Mouse (Mus musculus) C2C12 (cell line): ENCODE measurements around the gene Orm2. TPM values are rescaled to one million over a fixed set of nuclear protein-coding genes. Genes with fewer than 3 reads are reported as not detected.
A peak's percentile ranks its signal among the peaks of the same experiment; 100 is the strongest.

ENCODE experiments used
- H3K27me3 ChIP-seq: one replicate; pipeline ENCODE4 v1.6.1; 2011; ENCODE audit not compliant: control insufficient read depth, insufficient read depth, insufficient read length
- H3K36me3 ChIP-seq: one replicate; pipeline ENCODE4 v1.6.1; 2011; ENCODE audit not compliant: control insufficient read depth, insufficient read depth
- H3K4me3 ChIP-seq: one replicate; pipeline ENCODE4 v1.5.1; 2011; ENCODE audit warnings: mild to moderate bottlenecking, control low read depth; ENCODE audit not compliant: poor library complexity, insufficient read depth, severe bottlenecking
- H3K79me2 ChIP-seq: one replicate; pipeline ENCODE4 v1.6.1; 2011; ENCODE audit not compliant: control insufficient read depth, insufficient read depth
- H3K79me3 ChIP-seq: one replicate; pipeline ENCODE4 v1.6.1; 2011; ENCODE audit warnings: low read depth, control low read depth
- H3ac ChIP-seq: one replicate; pipeline ENCODE3; 2011; ENCODE audit warnings: low read depth; ENCODE audit not compliant: control insufficient read depth, insufficient read length
- CEBPB ChIP-seq: IDR thresholded peaks from one replicate; pipeline ENCODE4 v1.6.1; 2011; ENCODE audit warnings: low read depth, mild to moderate bottlenecking, control low read depth, moderate library complexity
- CTCF ChIP-seq: IDR thresholded peaks from one replicate; pipeline ENCODE4 v1.5.1; 2011; ENCODE audit not compliant: control insufficient read depth, insufficient read depth, insufficient read length
- FOSL1 ChIP-seq: IDR thresholded peaks from one replicate; pipeline ENCODE4 v1.8.0; 2011; ENCODE audit warnings: mild to moderate bottlenecking, low read length; ENCODE audit not compliant: poor library complexity, insufficient read depth, severe bottlenecking
- MAX ChIP-seq: IDR thresholded peaks from one replicate; pipeline ENCODE4 v1.6.1; 2011; ENCODE audit warnings: mild to moderate bottlenecking, control low read depth
- MYOD1 ChIP-seq: IDR thresholded peaks from one replicate; pipeline ENCODE4 v1.6.1; 2011; ENCODE audit warnings: low read depth; ENCODE audit not compliant: control insufficient read depth, insufficient read length
- MYOG ChIP-seq: IDR thresholded peaks from one replicate; pipeline ENCODE4 v1.6.1; 2011; ENCODE audit not compliant: control insufficient read depth, insufficient read length; ENCODE audit errors: extremely low read depth
- USF1 ChIP-seq: IDR thresholded peaks from one replicate; pipeline ENCODE4 v1.6.1; 2011; ENCODE audit warnings: low read depth, mild to moderate bottlenecking, control low read depth, moderate library complexity
- polyA plus RNA-seq: library from polyadenylated mRNA; unstranded; fragments of >200 nt; fragmentation: generic; extraction: Trizol; gene quantifications from one replicate; pipeline ENCODE4 v1.2.1, GENCODE M21; 2012; ENCODE audit warnings: missing spikeins

Gene Orm2
- polyA plus RNA-seq, 1 experiment, result not detected

- Histone ChIP-seq H3K79me3 (no peaks in the 10 kb centered on the region), H3ac (no peak overlapping the region), H3K4me3 (no peak overlapping the region), H3K79me2 (no peaks in the 10 kb centered on the region), H3K27me3 (no peaks in the 10 kb centered on the region), H3K36me3 (no peaks in the 10 kb centered on the region)
- TF ChIP-seq CEBPB, result peak; percentile 37
- TF ChIP-seq MYOG, result no peak
Measured at GRCm38 (mm10) chr4:63348524-63348923, 13.7 kb upstream of the Orm2 start.

DNA sequence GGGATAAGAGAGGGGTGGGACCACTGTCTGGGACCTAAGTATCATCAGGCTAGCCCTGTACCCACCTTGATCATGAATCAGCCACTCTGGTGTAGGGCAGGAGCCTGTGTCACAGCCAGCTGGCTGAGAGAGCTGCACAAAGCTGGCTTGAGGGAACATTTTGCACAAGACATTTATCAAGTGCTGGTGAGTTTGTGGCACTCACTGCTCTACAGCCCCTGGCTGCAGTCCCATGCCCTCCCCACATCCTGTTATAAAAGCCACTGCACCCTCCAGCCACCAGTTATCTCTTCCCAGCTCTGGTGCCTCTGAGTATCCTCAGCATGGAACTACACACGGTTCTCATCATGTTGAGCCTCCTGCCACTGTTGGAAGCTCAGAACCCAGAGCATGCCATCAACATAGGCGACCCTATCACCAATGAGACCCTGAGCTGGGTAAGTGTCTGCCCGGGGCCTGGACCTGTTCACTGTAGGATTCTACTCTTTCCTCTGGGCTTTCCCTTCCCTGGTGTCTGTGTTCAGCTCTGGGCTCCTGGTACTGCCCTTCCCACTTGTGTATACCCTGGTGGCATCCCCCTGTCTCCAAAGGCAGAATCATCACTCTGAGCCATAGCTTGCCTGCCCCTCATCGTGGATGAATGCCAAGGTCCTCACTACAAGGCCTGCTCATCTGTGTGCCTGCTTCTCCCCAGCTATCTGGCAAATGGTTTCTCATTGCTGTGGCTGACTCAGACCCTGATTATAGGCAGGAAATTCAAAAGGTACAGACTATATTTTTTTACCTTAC lies 6.2 kb upstream of the Orm2 start, which contains the start of gene Orm3:
TSS of gene Orm3 (plus strand) at position 286 of the 789 bp plus-strand sequence.
- Histone ChIP-seq H3ac (no peak within 1 kb of the TSS), H3K36me3 (no peaks in the 10 kb centered on the region), H3K4me3 (no peak within 1 kb of the TSS), H3K27me3 (no peaks in the 10 kb centered on the region), H3K79me2 (no peaks in the 10 kb centered on the region), H3K79me3 (no peaks in the 10 kb centered on the region)
- TF ChIP-seq CEBPB, result no peak
- no peak for TF ChIP-seq USF1
- no peak for TF ChIP-seq MAX
- TF ChIP-seq FOSL1, result no peak
- no peak for TF ChIP-seq MYOG
- no peak for TF ChIP-seq CTCF

- Histone ChIP-seq H3K79me2 (no peaks in the 10 kb centered on the region), H3K79me3 (no peaks in the 10 kb centered on the region), H3K27me3 (no peaks in the 10 kb centered on the region), H3K4me3 (no peak overlapping the region), H3K36me3 (no peaks in the 10 kb centered on the region), H3ac (no peak overlapping the region)
- no peak for TF ChIP-seq FOSL1
- no peak for TF ChIP-seq MAX
- TF ChIP-seq MYOD1, result no peak
- TF ChIP-seq CEBPB, result no peak
- no peak for TF ChIP-seq USF1
- TF ChIP-seq MYOG, result no peak
- TF ChIP-seq CTCF, result no peak
Measured at GRCm38 (mm10) chr4:63356981-63357570, 5.2 kb upstream of the Orm2 start.

- Histone ChIP-seq H3K36me3 (no peaks in the 10 kb centered on the region), H3K79me2 (no peaks in the 10 kb centered on the region), H3K27me3 (no peaks in the 10 kb centered on the region), H3K4me3 (no peak overlapping the region), H3ac (no peak overlapping the region), H3K79me3 (no peaks in the 10 kb centered on the region)
- peak; percentile 86 for TF ChIP-seq CEBPB
- no peak for TF ChIP-seq MYOD1
Measured at GRCm38 (mm10) chr4:63359861-63360260, 2.4 kb upstream of the Orm2 start.

DNA sequence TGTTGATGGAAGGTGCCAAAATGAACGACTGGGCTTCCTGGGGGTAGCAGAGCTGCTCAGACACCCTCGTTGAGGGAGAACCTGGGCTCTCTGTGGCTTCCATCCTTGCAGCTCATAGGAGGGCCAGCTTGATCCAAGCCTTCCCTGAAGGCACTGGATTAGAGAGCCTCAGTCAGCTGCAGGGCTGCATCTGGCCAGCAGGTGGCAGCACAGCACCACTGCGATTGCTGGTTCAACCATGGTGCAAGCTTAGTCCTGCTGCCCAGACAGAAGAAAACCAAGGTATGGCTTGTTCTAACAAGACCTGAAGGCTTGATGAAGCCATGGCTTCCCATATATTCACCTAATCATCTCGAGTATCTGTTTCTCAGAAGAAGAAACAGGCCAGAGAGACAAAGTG lies 6.3 kb downstream of the Orm2 start:
- H3K36me3 ChIP-seq, result no peaks in the 10 kb centered on the region
- H3ac ChIP-seq, result no peak overlapping the region
- H3K79me2 ChIP-seq, result no peaks in the 10 kb centered on the region
- TF ChIP-seq USF1, result no peak
- TF ChIP-seq CTCF, result peak; percentile 97
- TF ChIP-seq CEBPB, result no peak
- no peak for TF ChIP-seq FOSL1
- no peak for TF ChIP-seq MYOG
- no peaks in the 10 kb centered on the region for H3K79me3 ChIP-seq
- no peak overlapping the region for H3K4me3 ChIP-seq
- H3K27me3 ChIP-seq, result no peaks in the 10 kb centered on the region

- H3K4me3 ChIP-seq, result no peak overlapping the region
- no peaks in the 10 kb centered on the region for H3K79me2 ChIP-seq
- H3K27me3 ChIP-seq, result no peaks in the 10 kb centered on the region
- no peak overlapping the region for H3ac ChIP-seq
- H3K36me3 ChIP-seq, result no peaks in the 10 kb centered on the region
- no peaks in the 10 kb centered on the region for H3K79me3 ChIP-seq
- TF ChIP-seq MYOG, result no peak
- no peak for TF ChIP-seq MAX
- no peak for TF ChIP-seq CTCF
- TF ChIP-seq FOSL1, result no peak
- no peak for TF ChIP-seq USF1
- no peak for TF ChIP-seq CEBPB
- no peak for TF ChIP-seq MYOD1
Measured at GRCm38 (mm10) chr4:63370897-63371296, 8.6 kb downstream of the Orm2 start.
